Mouse (Mus musculus) forebrain, embryonic 13.5 days (tissue): ENCODE measurements around the gene Lpcat3. TPM values are rescaled to one million over a fixed set of nuclear protein-coding genes. Genes with fewer than 3 reads are reported as not detected.

Experiments used
- ATAC-seq: fragments of 200-750 bp; cut with Nextera tagmentation; 2 replicates; pipeline ENCODE4 v1.8.0; 2017
- H3K27ac ChIP-seq: fragments of 300-500 bp; sonication (generic); 2 replicates; pipeline ENCODE4 v1.5.1; 2015; ENCODE audit warnings: inconsistent platforms, mild to moderate bottlenecking, moderate library complexity
- H3K27me3 ChIP-seq: fragments of 300-500 bp; sonication (generic); 2 replicates; pipeline ENCODE4 v1.6.1; 2015; ENCODE audit warnings: mild to moderate bottlenecking, inconsistent platforms
- H3K36me3 ChIP-seq: fragments of 300-500 bp; sonication (generic); 2 replicates; pipeline ENCODE4 v1.6.1; 2015; ENCODE audit warnings: mild to moderate bottlenecking, inconsistent platforms; ENCODE audit not compliant: poor library complexity, severe bottlenecking
- H3K4me1 ChIP-seq: fragments of 300-500 bp; sonication (generic); 2 replicates; pipeline ENCODE4 v1.6.1; 2015; ENCODE audit warnings: inconsistent platforms
- H3K4me2 ChIP-seq: fragments of 300-500 bp; sonication (generic); 2 replicates; pipeline ENCODE4 v1.6.1; 2015; ENCODE audit warnings: inconsistent platforms, mild to moderate bottlenecking, moderate library complexity
- H3K4me3 ChIP-seq: fragments of 300-500 bp; sonication (generic); 2 replicates; pipeline ENCODE4 v1.5.1; 2015; ENCODE audit warnings: mild to moderate bottlenecking, inconsistent platforms
- H3K9ac ChIP-seq: fragments of 300-500 bp; sonication (generic); 2 replicates; pipeline ENCODE4 v1.6.1; 2015; ENCODE audit warnings: mild to moderate bottlenecking, inconsistent platforms
- H3K9me3 ChIP-seq: fragments of 300-500 bp; sonication (generic); replicated peaks from 2 replicates; pipeline ENCODE4 v1.6.1; 2016; ENCODE audit warnings: inconsistent platforms
- WGBS: fragments of 180-500 bp; shearing (Covaris S2); methylation state at CpG from one replicate; pipeline ENCODE4 v1.1.7; 2015; 5-methylcytosine and 5-hydroxymethylcytosine counted together
- polyA plus RNA-seq: library from polyadenylated mRNA; unstranded; fragments of >200 nt; fragmentation: Nextera tagmentation; extraction: Ambion mirVana; gene quantifications from 2 replicates; pipeline ENCODE4 v1.2.1, GENCODE M21; 2015

Gene Lpcat3
- polyA plus RNA-seq, 1 experiment from 2014 or later: 34.8 TPM

DNA sequence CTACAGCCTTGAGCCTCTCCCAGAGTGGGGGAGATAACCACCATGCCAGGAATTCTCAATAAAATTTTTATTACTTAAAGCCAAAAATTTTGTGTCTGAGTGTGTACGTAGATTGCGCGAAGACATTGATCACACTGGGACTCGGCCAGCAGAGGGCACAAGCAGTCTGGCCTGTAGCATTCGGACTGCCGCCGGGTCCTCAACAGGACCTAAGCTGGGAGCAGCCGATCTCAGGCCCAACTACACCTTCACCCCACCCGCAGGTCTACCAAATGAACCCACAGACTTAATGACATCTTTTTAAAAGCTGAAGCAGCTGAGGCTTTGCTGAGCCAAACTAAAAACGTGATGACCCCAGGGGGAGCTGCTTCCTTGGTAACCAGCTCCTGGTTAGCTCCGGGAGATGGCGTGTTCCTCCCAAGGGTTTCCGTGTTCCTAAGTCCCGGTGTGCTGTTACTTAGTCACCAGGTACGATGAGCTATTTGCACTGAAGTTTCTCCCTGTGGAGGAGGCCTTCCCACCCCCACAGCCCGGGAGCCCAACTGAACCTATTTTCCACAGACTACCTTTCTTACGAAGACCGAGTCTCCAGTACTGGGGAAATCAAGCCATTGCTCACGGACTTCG is 54.1 kb downstream of the Lpcat3 start:
- WGBS: 66% methylated on average over 20 of the region's 20 CpGs
- peaks cover 43% of the 10 kb centered on the region for H3K36me3 ChIP-seq
- no peak for ATAC-seq

DNA sequence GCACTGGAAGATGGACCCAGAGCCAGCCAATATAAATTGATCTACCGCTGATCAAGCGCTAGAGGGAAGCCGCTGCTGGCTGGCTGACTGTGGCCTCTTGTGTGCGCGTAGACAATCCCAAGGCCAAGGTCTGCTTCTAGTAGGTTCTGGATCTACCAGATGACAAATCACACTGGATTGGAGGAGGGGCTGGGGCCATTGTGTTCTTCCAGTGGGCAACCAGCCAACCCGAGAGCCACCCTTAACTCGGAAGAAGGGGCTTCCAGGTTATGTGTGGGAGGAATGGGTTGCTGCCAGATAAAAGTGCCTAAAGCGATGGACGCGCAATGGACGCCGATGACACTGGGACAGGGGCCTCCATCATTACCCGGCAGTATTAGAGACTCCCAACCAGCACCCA is 55.1 kb downstream of the Lpcat3 start:
- ATAC-seq: no peak
- 81% methylated on average over 13 of the region's 13 CpGs for WGBS
- Histone ChIP-seq H3K36me3 (peaks cover 43% of the 10 kb centered on the region), H3K4me3 (no peak overlapping the region), H3K27me3 (no peaks in the 10 kb centered on the region), H3K9me3 (no peaks in the 10 kb centered on the region), H3K9ac (no peak overlapping the region), H3K4me2 (no peak overlapping the region), H3K27ac (no peak overlapping the region), H3K4me1 (peaks cover 11% of the 10 kb centered on the region)

More for the DNA sequence above, 54.1 kb downstream of the Lpcat3 start:
- Histone ChIP-seq H3K27ac (no peak overlapping the region), H3K27me3 (no peaks in the 10 kb centered on the region), H3K4me3 (no peak overlapping the region), H3K9ac (no peak overlapping the region), H3K4me1 (peaks cover 15% of the 10 kb centered on the region), H3K9me3 (no peaks in the 10 kb centered on the region), H3K4me2 (no peak overlapping the region)

DNA sequence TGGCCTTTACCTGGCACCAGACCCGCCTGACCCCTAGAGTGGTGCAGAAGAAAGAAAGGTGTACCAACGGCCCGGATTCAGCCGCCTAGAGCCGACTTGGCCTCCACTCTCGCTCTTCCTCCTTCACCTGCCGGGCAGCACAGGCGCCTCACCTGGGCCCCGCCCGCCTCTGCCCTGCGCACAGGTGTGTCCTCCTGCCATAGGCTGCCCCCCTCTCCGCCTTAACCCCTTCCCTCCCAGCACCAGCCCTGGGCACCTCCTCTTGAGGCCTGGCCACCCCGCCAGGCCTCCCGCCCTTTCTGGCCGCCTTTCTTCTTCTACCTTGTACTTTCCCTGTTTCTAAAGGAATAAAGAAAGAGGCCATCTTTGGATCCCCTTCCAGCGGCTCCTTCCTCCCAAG is 55.9 kb downstream of the Lpcat3 start:
- Histone ChIP-seq H3K27me3 (no peaks in the 10 kb centered on the region), H3K4me3 (no peak overlapping the region), H3K9me3 (no peaks in the 10 kb centered on the region), H3K4me2 (no peak overlapping the region), H3K9ac (no peak overlapping the region), H3K36me3 (peaks cover 42% of the 10 kb centered on the region), H3K4me1 (peaks cover 4% of the 10 kb centered on the region), H3K27ac (no peak overlapping the region)
- 62% methylated on average over 15 of the region's 16 CpGs for WGBS
- ATAC-seq: no peak

DNA sequence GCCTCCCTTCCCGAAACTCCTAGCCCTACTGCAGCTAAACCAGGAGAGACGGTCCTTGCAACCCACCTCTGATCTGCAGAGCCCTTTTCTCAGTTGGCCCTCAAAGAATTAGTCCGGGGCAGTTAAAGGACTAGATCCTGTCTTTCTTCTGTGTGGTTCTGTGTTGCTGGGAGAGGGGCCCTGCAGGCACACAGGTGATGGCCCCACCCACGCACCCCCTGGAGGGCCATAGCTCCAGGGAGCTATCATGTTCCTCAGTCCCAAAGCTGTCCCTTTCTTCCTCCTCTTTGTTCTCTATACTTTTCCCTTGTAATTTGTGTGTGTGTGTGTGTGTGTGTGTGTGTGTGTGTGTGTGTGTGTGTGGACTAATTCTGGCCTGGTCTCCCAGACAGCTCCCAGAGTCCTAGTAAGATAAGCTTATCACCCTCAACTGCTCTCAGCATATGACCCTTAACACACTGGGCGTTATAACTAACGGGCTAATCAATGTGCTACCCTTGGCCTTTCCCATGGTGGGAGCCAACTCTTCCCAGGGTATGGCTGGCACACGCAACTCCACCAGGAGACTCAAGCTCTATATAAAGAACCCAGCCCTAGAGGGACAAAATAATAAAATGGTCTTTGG is 56.6 kb downstream of the Lpcat3 start:
- no peak overlapping the region for H3K4me2 ChIP-seq
- no peaks in the 10 kb centered on the region for H3K9me3 ChIP-seq
- no peak for ATAC-seq
- H3K4me1 ChIP-seq: no peaks in the 10 kb centered on the region; the same call in 1 of the 2 replicates
- H3K36me3 ChIP-seq: peaks cover 36% of the 10 kb centered on the region
- no peak overlapping the region for H3K4me3 ChIP-seq
- peak overlapping the region; percentile 13; the same call in 1 of the 2 replicates for H3K9ac ChIP-seq
- H3K27me3 ChIP-seq: no peaks in the 10 kb centered on the region
- H3K27ac ChIP-seq: no peak overlapping the region
- WGBS: 71% methylated on average over 7 of the region's 7 CpGs

DNA sequence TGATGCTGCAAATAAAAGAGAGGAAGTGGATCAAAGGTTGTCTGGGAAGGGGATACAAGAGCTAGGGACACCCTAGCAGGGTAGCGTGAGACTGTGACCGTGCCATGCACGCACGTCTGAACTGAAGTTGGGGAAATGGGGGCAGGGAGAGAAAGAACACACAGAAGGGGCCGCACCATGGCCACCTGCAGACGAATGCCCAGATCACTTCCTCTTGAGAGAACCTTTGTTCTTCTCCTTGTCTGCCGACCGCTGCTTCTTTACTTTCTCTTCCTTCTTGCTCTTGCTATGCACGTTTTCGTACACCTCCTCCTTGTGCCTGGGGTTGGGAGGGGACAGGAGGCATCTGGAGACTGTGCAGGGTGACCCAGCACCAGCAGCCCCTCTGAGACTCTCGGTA is 58.1 kb downstream of the Lpcat3 start:
- H3K36me3 ChIP-seq: peaks cover 22% of the 10 kb centered on the region
- H3K9me3 ChIP-seq: no peaks in the 10 kb centered on the region
- no peaks in the 10 kb centered on the region for H3K27me3 ChIP-seq
- H3K4me2 ChIP-seq: no peak overlapping the region
- no peak overlapping the region for H3K4me3 ChIP-seq
- H3K4me1 ChIP-seq: no peaks in the 10 kb centered on the region; the same call in 1 of the 2 replicates
- no peak overlapping the region for H3K27ac ChIP-seq
- no peak overlapping the region; the same call in 1 of the 2 replicates for H3K9ac ChIP-seq
- no peak for ATAC-seq
- 61% methylated on average over 11 of the region's 11 CpGs for WGBS

DNA sequence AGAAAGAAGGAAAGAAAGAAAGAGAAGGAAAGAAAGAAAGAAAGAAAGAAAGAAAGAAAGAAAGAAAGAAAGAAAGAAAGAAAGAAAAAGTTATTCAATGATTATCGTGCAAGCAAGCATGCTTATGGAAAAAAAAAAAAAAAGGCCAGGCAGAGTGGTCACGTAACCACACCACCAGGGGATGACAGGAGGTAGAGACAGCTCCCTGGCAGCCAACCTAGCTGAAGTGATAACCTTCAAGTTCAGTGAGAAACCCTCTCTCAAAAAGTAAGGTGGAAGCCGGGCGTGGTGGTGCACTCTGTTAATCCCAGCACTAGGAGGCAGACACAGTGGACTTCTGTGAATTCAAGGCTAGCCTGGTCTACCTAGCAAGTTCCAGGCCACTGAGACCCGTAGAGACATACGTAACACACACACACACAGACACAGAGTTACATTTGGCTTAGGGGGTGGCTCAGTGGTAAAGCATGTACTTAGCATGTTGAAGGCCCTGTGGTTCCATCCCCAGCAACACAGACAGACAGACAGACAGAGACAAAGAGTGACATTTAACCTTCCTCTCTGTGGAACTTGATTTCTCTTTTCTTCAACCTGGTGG is 60.1 kb downstream of the Lpcat3 start:
- ATAC-seq: no peak
- H3K27ac ChIP-seq: no peak overlapping the region
- H3K9ac ChIP-seq: no peak overlapping the region
- no peak overlapping the region for H3K4me3 ChIP-seq
- H3K9me3 ChIP-seq: no peaks in the 10 kb centered on the region
- H3K4me2 ChIP-seq: no peak overlapping the region
- WGBS: 76% methylated on average over 6 of the region's 6 CpGs
- H3K36me3 ChIP-seq: peaks cover under 1% of the 10 kb centered on the region; the same call in 1 of the 2 replicates
- no peaks in the 10 kb centered on the region for H3K27me3 ChIP-seq
- H3K4me1 ChIP-seq: no peaks in the 10 kb centered on the region

DNA sequence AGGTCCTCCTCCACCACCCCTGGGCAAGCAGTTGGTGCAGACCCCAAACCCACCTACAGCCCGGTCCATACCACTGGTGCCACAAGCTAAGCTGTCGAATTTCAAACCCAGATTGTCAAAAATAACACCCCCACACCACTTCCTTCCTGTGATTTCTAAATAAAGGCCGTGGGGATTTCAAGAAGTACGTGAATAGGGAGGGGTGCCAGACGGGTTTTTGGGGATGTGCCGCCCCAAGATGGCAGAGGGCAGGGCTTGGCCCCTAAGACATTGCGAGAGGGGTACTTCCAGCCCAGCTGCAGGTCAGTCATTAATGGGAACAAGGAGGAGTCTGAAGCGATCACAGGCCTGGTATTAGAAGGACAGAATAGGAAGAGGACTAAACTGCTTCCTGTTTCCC is 60.7 kb downstream of the Lpcat3 start:
- no peak overlapping the region for H3K4me3 ChIP-seq
- H3K9ac ChIP-seq: no peak overlapping the region
- no peak overlapping the region for H3K4me2 ChIP-seq
- H3K9me3 ChIP-seq: no peaks in the 10 kb centered on the region
- H3K4me1 ChIP-seq: no peaks in the 10 kb centered on the region
- WGBS: 83% methylated on average over 8 of the region's 8 CpGs
- H3K27me3 ChIP-seq: no peaks in the 10 kb centered on the region
- no peak for ATAC-seq
- no peaks in the 10 kb centered on the region for H3K36me3 ChIP-seq
- no peak overlapping the region for H3K27ac ChIP-seq

DNA sequence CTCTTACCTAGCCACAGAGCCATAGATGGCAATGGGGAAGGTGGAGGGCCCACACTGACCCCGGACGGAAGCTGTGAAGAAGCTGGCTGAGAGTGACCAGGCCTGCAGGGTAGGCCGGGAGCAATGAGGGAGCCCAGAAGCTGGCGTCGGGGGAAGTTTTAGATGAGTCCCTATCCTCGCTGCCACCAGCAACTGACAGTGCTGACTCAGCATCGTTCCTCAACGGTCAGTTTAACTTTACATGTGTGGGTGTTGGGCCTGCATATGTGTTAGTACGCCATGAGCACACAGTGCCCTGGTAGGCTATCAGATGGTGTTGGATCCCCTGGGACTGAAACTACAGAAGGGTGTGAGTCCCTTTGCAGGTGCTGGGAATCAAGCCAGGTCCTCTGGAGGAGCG is 61.6 kb downstream of the Lpcat3 start:
- no peak overlapping the region for H3K4me3 ChIP-seq
- no peak overlapping the region for H3K9ac ChIP-seq
- H3K4me1 ChIP-seq: no peaks in the 10 kb centered on the region
- no peak overlapping the region for H3K27ac ChIP-seq
- no peaks in the 10 kb centered on the region for H3K27me3 ChIP-seq
- no peaks in the 10 kb centered on the region for H3K9me3 ChIP-seq
- H3K4me2 ChIP-seq: no peak overlapping the region
- WGBS: 89% methylated on average over 10 of the region's 10 CpGs
- ATAC-seq: no peak
- no peaks in the 10 kb centered on the region for H3K36me3 ChIP-seq

DNA sequence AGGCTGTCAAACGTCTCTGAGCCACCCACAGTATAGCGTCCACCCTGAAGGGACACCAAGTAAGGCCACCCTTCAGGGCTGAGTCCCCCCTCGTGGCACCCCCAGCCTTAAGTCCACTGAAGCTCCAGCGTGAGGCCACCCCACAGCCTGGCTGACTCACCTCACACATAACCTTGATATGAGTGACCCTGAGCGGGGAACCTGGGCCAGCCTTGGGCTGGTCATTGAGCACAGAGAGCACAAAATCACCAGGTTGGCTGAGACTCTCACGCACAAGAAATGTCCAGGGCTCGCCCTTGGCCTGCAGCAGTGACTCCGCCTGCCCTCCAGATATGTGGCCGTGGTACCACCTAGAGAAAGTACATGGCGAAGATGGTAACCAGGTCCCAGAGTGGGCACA is 65.8 kb downstream of the Lpcat3 start:
- H3K9me3 ChIP-seq: no peaks in the 10 kb centered on the region
- H3K9ac ChIP-seq: no peak overlapping the region
- no peak for ATAC-seq
- H3K27me3 ChIP-seq: no peaks in the 10 kb centered on the region
- no peaks in the 10 kb centered on the region for H3K36me3 ChIP-seq
- H3K4me3 ChIP-seq: no peak overlapping the region
- no peaks in the 10 kb centered on the region for H3K4me1 ChIP-seq
- H3K4me2 ChIP-seq: no peak overlapping the region
- 90% methylated on average over 10 of the region's 10 CpGs for WGBS
- H3K27ac ChIP-seq: no peak overlapping the region

DNA sequence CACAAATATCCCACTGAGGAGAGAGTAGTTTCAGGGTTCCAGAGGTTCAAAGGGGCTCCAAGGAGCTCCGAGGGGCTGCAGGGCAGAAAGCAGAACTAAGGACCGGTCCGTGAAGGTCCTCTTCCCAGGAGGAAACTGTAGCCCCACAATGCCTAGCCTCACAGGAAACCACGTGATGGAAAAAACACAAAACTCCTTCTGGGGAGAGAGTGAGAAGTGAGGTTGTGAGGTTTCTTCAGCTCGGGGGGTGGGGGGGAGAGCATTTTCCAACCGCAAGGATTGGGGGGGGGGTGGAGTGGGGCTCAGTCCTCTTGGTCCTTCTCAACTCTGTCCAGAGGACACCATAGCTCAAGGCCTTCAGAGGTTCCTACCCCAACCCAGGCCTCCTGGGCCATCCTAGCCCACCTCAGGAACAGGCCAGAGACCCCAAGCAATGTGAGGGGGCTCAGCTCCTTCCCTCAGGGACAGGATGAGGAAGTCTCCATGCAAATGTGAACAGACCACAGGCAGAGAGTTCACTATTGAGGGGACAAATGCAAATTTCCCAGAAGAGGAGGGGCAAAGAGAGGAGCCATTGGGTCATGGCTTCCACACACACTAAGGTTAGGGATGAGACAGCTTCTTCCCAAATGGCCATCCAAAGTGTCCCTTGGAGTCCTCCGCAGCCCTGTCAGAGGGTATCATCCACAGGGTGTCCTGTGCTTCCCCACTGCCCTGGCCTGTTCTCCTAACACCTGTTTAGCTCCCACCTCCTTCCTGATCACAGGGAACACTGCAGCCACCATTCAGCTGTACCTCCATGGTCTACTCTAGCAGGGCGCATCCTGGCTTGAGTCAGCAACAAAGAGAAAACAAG is 67.3 kb downstream of the Lpcat3 start:
- Histone ChIP-seq H3K36me3 (no peaks in the 10 kb centered on the region), H3K27me3 (no peaks in the 10 kb centered on the region), H3K9me3 (no peaks in the 10 kb centered on the region), H3K4me1 (no peaks in the 10 kb centered on the region), H3K4me2 (no peak overlapping the region), H3K9ac (no peak overlapping the region), H3K4me3 (no peak overlapping the region), H3K27ac (no peak overlapping the region)
- no peak for ATAC-seq
- 89% methylated on average over 7 of the region's 8 CpGs for WGBS

DNA sequence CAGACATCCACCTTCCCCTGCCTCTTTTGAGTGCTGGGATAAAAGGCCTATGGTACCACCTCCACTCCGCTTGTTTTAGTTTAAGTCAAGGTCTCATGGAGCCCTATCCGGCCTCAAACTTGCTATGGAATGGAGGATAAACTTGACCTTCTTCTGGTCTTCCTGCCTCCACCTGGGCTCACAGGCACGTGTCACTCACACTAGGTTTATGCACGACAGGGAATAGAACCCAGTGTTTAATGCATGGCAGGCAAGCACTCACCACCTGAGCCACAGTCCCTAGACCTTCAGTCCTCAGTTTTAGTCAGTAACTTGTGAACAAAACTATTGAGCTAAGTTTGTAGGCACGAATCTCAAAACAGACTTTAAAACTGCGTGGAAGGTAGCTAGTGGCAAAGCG is 68.2 kb downstream of the Lpcat3 start:
- no peaks in the 10 kb centered on the region for H3K9me3 ChIP-seq
- H3K4me3 ChIP-seq: no peak overlapping the region
- H3K4me2 ChIP-seq: no peak overlapping the region
- H3K27ac ChIP-seq: no peak overlapping the region
- no peaks in the 10 kb centered on the region for H3K4me1 ChIP-seq
- H3K36me3 ChIP-seq: no peaks in the 10 kb centered on the region
- no peak for ATAC-seq
- H3K27me3 ChIP-seq: no peaks in the 10 kb centered on the region
- H3K9ac ChIP-seq: no peak overlapping the region
- 90% methylated on average over 7 of the region's 7 CpGs for WGBS
